Mouse (Mus musculus) urinary bladder, postnatal 4 days (tissue): Measurements from ENCODE around the gene Gfod2.

Experiments used
- DNase-seq, 2 experiments: peaks; one replicate each; pipeline ENCODE4 v3.0.0; 2021 to 2022; ENCODE audit warnings: low spot score in 2 of 2

The Gfod2 gene

DNA sequence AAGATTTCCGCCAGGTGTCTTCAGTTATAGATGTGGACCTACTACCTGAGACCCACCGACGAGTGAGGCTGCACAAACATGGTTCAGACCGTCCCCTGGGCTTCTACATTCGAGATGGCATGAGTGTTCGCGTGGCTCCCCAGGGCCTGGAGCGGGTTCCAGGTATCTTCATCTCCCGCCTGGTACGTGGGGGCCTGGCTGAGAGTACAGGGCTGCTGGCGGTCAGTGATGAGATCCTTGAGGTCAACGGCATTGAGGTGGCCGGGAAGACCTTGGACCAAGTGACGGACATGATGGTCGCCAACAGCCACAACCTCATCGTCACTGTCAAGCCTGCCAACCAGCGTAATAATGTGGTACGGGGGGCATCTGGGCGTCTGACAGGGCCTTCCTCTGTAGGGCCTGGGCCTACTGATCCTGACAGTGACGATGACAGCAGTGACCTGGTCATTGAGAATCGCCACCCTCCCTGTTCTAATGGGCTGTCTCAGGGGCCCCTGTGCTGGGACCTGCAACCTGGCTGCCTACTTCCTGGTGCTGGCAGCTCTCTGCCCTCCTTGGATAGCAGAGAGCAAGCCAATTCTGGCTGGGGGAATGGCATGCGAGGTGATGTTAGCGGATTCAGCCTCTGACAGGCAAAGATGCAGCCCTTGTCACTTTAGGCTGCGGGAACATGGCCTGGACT lies 55.6 kb downstream of the Gfod2 start:
- DNase-seq, result no peak

DNA sequence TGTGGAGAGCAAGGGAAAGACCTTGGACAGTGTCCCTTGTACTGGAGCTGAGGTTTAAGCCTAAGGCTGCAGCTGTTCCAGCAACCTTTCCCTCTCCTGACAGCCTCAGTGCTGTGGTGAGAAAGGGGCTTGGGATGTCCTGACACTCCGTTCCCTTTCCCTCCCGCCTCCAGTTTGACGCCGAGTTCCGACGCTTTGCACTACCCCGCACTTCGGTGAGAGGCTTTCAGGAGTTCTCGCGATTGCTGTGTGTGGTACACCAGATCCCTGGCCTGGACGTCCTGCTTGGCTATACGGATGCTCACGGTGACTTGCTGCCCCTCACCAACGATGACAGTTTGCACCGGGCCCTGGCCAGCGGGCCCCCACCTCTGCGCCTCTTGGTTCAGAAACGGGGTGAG lies 56.5 kb downstream of the Gfod2 start:
- no peak for DNase-seq

GRCm38 (mm10) chr8:105700966-105701824 lies 57.3 kb downstream of the Gfod2 start, which contains the start of the genes Acd and Pard6a:
Gene Acd, minus strand, starts transcription at chr8:105701102.
Gene Pard6a, plus strand, starts transcription at chr8:105701148.
- peak; percentile 91 to 96 for DNase-seq

GRCm38 (mm10) chr8:105700566-105700965 lies 57.9 kb downstream of the Gfod2 start:
- DNase-seq, result no peak

GRCm38 (mm10) chr8:105699488-105700215 lies 58.8 kb downstream of the Gfod2 start:
- no peak for DNase-seq

- no peak for DNase-seq
Measured at GRCm38 (mm10) chr8:105698734-105699133, 59.7 kb downstream of the Gfod2 start.

DNA sequence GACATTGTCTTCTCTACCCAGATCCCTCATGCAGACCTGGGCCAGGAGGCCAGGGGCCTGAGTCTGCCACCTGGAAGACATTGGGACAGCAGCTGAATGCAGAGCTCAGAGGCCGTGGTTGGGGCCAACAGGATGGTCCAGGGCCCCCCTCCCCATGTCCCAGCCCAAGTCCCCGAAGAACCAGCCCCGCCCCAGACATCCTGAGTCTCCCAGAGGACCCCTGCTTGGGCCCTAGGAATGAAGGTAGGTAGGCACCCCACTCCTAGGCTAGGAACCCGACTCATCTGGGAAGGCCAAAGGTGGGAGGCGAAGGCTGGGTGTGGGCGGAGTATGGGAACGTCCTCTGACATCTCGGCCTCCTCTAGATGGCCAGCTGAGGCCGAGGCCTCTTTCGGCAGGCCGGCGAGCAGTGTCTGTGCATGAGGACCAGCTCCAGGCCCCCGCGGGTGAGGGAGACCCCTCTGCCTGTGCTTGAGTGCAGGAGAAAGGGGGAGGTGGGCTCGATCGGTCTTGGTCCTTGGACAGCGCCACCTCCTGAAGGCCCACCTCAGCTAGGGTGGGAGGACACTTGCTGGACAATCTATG lies 61.2 kb downstream of the Gfod2 start:
- no peak for DNase-seq

- no peak for DNase-seq
Measured at GRCm38 (mm10) chr8:105695080-105695780, 63.2 kb downstream of the Gfod2 start.

GRCm38 (mm10) chr8:105694051-105694799 lies 64.2 kb downstream of the Gfod2 start:
- no peak for DNase-seq

DNA sequence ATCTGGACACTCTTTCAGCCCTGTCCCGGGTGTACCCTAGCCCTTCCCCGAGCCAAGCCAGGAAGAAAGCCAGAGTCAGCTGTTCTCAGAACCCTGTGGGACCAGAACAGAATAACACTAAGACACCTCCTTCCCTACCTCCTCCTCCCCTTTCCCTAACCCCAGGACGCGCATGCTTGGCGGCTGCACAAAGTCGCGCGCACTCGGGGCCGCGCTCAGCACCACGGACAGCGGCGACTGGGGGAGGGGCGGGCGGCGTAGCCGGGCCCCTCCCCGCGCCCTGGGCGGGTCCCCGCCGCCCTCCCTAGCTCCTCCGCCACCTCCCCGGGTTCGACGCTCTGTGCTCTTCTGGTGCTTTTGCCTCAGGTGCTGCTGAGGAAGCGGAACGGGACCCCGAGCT lies 64.8 kb downstream of the Gfod2 start:
- peak in 1 of 2 experiments; percentile 60 for DNase-seq

DNA sequence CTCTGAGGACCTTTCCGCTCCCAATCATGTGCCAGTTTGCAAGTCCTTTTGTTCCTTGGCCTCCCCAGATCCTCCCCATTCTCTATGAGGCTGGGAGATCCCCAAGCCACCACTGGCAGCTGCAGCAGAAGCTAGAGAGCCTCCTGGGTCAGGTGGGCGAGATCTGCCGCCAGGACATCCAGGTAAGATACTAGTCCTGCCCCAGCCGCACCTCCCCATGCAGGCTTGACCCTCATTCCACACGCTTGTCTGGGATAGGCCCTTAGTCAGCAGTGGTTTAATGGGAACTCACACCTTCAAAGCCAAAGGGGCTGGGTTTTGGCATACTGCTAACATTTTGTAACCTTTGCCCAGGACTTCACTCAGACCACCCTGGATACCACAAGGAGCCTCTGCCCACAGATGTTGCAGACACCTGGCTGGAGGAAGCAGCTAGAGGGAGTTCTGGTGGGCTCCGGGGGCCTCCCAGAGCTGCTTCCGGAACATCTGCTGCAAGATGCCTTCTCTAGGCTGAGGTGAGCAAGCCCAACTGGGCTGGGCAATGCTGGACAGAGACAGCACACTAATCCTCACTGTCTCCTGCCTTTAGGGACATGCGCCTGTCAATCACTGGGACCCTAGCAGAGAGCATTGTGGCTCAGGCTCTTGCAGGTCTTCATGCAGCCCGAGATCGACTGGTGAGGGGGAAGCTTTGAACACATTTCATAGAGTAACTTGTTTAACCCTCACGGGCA lies 65.8 kb downstream of the Gfod2 start:
- DNase-seq, result no peak

DNA sequence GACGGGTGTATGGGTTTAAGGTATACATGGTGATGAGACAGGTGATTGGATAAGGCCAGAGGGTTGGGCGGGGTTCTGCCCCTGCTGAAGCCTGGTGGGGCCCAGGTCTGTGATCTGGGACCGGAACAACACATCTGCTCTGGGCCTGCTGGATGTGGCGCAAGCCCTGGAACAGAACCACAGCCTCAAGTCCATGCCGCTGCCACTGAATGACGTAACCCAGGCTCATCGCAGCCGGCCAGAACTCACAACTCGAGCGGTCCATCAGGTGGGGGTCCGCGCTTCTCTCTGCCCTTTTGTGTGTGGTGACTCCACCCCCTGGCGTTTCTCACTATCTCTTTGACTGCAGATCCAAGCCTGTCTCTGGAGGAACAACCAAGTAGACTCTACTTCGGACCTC lies 67.5 kb downstream of the Gfod2 start:
- DNase-seq, result no peak

DNA sequence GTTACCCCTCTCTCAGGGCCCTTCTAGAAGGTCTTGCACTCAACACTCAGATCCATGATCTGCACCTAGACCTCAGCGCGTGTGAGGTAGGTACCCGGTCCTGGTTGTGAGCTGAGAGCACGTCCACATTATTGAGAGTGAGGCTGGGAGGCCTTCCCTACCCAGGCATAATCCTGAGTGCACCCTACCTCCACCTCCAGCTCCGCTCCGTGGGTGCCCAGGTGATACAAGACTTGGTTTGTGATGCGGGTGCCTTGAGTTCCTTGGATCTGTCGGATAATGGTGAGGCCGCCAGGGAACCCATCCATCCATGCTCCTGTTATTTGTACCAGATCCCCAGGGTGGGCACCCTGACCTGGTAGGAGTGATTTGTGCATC lies 68.5 kb downstream of the Gfod2 start:
- no peak for DNase-seq

DNA sequence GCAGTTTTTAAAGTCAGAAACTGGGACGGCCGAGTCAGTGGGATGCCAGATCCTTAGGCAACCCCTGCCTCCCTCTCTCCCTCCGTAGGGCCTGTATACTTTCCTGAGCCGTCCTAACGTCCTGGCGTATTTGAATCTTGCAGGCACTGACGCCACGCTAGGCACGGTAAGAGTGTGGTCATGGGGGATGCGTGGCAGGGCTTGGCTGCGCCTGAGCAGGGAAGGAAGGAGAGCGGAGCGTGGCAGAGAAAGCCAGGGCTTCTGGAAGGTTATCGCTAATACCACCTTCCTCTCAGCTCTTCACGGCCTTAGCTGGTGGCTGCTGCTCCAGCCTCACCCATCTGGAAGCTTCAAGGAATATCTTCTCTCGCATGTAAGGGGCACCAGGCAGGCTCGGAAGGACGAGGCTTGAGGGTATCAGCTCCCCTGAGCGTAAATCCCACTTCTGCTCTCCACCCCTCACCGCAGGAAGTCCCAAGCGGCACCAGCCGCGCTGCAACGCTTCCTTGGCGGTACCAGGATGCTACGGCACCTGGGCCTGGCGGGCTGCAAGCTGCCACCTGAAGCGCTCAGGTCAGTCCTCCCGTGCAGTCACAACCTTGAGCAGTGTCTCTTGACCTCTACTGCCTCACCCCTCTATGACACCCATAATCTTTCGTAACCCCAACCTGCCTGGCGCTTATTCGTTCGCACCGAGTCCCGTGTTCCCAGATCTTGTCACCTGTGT lies 69.0 kb downstream of the Gfod2 start:
- no peak for DNase-seq

DNA sequence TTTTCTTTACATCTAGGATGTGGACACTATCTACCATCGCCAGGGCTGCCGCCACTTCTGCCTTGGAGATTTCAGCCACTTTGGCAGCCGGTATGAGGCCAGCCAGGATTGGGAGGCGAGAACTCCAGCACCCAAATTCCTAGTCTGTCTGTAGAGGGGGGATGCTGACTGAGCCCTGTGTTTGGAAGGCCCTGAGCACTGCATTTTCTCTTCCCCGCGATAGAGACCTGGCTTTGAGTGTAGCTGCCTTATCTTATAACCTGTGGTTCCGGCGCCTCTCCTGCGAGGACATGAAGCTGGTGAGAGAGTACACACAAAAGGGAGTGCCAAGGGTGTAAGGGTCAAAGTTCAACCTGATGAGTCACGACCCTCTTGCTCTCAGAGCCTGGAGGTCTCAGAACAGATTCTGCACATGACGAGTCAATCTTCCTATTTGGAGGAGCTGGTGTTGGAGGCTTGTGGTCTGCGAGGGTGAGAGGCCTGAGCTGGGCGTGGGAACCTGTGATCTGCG lies 70.2 kb downstream of the Gfod2 start:
- DNase-seq, result no peak

- DNase-seq, result no peak
Measured at GRCm38 (mm10) chr8:105687512-105687911, 71.0 kb downstream of the Gfod2 start.

- DNase-seq, result no peak
Measured at GRCm38 (mm10) chr8:105686551-105686950, 71.9 kb downstream of the Gfod2 start.

- no peak for DNase-seq
Measured at GRCm38 (mm10) chr8:105685796-105686308, 72.6 kb downstream of the Gfod2 start, which contains the start of gene Carmil2. Gene Carmil2, plus strand, starts transcription at chr8:105686274.

DNA sequence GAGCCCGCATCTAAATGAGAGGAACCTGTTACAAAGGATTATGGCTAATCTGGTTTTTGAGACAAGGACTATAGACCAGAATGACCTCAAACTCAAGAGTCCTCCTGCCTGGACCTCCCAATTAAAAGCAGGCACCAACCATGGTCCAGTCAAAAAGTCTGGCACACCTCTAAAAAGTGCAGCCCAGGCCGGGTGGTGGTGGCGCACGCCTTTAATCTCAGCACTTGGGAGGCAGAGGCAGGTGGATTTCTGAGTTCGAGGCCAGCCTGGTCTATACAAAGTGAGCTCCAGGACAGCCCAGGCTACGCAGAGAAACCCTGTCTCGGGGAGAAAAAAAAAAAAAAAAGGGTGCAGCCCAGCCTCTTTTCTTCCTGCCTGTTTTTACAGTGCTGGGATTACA lies 73.1 kb downstream of the Gfod2 start:
- DNase-seq, result no peak
